Mouse (Mus musculus) liver (tissue): ENCODE measurements around the gene Cd207.
A peak's percentile ranks its signal among the peaks of the same experiment; 100 is the strongest.

Experiments used
- DNase-seq: peaks from one replicate; pipeline ENCODE4 v3.0.0-alpha.2; 2020; ENCODE audit warnings: mixed read lengths

The Cd207 gene

GRCm38 (mm10) chr6:83677757-83678156, at the start of gene Cd207:
TSS of gene Cd207 (minus strand) at chr6:83677857.
- no peak for DNase-seq

GRCm38 (mm10) chr6:83727178-83727577, 49.5 kb upstream of the Cd207 start:
- DNase-seq = no peak

DNA sequence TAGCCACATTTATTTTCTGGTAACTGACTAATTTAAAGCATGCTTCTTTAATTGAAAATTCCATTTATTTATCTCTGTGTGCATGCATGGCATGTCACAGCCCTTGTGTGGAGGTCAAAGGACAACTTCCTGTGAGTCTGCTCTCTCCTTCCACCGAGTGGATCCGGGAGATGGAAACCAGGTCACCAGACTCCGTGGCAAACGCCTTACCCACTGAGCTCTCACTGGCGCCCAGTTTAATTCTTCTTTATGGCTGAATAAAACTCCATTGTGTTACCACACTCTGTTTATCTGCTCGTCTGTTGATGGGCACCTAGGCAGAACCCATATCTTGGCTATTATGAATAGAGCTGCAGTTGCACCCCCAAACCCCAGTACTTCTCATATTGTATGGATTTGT, 44.9 kb upstream of the Cd207 start:
- DNase-seq = no peak

DNA sequence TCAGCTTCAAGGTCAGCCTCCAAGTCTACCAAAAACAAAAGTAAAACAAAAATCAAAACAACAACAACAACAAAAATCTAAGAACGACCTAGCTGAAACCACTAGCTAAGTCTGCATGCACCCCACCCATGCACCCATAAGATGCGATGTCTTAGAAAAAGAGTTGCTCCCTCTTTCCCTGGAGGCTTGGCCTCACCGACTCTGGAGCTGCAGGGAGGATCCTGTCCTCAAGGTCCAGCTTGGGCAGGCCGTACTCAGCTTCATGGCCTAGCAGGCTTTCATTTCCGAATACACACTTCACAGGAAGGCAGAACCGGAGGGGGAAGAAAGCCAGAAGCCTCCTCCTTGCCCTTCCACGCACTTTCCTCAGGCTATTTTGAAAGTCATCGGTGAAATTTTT, 39.4 kb upstream of the Cd207 start:
- DNase-seq = no peak

DNA sequence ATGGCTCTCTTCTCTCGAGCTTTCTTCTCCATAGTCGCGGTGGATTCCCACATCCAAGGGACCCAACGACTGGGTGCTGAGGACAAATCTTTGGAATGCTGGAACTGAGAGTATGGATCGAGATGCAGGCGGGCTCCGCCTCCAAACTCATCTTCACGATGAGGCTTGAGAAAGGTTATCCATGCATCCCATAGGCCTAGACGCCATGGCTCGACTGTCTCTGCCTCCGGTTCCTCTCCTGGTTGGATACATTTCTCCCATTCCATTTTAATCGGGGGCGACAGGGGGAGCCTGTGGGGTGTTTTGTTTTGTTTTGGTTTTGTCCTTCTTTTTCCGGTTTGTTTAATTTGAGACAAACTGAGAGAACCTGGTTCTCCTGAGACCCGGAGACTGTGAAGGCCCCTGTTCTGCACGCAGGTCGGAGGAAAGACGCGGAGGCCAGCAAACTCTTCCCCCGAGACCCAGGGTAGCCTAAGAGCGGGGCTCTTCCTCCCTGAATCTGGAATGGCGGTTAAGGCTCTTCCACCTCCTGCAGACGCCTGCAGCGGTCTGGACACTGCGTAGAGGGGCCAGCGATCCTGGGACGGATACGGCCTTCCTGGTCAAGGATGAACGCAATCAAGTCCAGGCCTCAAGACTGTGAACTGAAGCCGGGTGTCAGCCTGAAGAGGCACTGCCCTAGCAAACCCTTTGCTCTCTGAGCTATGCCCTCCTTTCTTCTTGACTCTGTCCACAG, 38.0 kb upstream of the Cd207 start:
- no peak for DNase-seq

DNA sequence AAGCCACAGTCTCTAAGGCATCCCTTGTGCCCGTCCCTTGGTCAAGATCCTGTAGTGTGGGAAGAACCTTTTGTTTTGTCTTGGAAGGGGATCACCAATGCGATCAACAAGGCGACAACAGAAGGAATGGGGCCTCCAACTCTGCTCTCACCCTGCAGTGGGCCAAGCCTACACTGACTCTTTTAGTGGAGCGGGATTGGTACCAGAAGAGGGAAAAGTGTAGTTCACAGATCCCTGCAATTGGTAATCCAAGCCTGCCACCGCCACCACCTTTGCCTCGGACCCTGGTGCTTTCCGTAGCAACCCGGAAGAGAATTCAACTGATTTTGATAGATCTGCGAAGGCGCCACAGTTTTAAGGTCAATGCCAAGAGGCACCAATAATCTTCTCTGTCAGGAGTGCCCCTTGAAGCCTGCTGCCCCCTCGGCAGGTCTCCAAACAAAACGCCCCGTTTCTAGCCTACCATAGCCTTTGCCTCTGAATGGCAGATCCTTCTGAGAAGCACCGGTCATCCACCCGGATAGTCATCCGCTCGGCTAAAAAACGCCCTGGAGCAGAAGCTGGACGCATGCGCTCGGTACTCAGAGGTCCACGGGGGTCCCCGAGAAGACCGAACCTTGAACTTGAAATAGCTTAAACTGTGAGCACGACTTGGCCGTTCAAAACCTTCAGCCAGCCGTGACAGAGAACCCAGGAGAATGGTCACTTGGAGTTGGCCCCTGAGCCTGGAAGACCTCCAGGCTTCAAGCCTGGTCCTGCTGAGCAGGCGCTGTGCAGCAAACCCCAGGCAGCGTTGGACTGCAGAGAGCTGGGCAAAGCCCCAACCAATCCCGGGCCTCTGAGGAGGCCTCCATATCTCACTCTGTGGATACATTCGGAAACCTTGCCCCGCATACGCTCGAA, 36.8 kb upstream of the Cd207 start:
- DNase-seq = peak; percentile 15

- no peak for DNase-seq
Observed at GRCm38 (mm10) chr6:83713271-83714136, 35.8 kb upstream of the Cd207 start.

DNA sequence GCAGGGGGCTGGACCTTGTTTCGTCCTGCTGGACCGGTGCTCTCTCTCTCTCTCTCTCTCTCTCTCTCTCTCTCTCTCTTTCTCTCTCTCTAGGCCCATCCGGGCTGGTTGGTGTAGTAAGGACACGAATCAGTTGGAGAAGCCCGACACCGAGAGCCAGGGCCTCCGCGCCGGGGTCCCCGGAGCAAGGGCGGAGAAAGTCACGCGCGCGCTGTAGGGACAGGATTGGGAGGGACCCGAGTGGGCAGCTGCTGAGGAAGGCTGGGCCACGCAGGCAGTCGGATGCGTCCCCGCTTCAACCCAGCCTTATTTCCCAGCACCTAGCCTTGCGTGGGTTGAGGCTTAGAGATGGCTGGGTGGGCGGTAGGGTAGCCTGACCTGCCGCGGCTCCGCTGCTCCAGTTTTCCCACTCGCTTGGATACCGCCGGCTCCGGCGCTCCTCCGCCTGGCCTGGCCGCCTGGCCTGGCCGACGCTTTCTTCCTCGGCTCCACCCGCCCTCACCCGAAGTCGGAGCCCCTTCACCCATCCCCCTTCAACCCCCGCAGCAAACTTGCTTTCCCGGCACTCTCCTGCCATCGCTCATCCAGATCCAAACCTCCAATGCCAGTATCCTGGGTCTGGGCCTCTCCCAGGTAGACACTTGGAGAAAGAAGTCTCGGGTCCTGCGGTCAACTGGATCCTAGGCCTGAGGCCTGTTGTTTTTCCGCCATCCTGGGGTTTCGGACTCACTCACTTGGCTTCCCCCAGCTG, 34.2 kb upstream of the Cd207 start:
- DNase-seq = no peak

DNA sequence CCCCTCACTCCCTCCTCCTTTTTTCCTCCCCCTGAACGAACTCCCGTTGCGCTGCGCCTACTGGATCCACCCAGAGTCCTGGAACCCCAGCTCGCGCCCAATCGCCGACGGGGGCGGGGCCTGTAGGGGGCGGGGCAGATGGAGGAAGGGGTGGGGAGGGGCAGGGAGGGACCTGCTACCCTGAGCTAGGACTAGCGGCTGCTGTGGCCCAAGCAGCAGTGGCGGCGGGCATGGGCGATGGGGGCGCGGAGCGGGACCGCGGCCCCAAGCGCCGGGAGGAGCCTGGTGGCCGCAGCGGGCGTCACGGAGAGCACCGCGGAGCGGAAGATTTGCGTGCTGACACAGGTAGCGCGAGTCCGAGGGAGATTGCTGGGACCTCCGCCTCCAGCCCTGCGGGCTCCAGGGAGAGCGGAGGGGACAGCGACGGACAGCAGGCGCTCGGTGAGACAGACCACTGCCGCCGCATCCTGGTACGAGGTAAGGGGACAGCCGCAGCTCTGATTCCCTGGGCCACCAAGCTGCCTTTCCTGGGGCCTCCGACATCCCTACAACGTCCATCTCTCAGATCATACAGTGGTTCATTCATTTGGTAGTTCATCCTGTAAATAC, 33.5 kb upstream of the Cd207 start, which contains the start of gene Vax2:
Gene Vax2 (plus strand): TSS at position 198 of the 609 bp plus-strand sequence.
- DNase-seq = peak; percentile 85

DNA sequence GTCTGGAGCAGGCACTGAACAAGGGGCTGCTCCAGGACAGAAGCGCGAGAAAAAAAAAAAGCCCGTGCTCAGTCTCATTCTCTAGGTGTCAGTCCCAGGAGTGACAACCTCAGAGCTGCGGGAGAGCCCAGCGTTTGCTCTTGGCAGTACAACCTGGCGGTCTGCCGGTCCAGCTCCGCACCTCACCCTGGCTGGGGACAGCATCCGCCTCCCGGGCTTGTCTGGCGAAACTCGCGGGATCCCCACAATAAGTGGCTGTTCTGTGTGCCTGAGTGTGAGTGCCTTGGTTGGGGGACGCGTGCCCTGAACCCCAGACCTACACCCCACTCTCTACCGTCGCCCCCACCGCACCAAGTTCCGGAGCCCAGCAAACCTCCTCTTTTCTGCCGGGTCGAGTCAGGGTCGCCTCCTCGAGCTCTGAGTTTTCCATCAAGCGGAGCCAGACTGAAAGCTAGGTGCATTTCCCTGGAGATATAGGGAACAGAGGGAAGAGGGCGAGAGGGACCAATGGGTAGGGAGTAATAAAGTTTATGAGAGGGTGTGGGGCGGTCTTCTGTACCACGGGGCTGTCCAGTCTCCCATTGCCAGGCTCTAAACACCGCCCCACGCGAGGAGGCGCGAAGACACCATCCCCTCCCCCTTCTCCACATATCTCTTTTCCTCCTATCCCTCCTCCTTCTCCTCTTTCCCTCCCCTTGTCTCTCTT, 32.9 kb upstream of the Cd207 start:
- DNase-seq = no peak

DNA sequence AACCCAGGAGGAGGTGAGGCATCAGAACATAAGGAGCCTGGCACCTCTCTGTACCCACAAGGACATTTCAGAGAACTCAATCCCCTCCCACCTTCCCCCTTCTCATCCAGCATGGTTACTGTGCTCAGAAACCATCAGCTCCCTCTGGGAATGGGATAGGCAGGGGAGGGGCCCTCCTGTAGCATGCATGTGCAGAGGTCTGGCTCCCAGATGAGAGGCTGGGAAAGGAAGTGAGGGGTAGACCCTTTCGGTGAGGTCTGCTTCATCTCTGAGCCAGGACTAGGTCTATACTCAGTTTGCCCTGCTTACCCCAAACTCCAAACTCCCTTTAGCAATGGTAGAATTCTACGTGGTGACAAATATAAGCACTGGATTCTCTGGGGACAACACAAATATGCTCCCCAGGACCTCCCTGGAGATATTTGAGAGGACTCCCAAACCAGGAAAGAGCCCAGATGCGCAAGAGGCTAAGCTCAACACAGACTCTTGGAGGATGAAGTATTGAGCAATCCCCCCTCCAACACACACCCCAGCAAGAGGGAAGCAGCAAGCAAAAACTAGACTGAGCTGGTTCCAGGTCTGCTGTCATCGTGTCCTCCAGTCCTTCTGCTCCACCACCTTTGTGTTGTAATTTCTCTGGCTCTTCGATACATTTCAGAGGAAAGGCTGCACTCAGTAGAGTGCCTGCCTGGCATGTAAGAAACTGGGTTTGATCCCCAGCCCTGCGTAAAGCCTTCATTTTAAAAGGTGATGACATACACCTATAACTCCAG, 30.3 kb upstream of the Cd207 start:
- no peak for DNase-seq

DNA sequence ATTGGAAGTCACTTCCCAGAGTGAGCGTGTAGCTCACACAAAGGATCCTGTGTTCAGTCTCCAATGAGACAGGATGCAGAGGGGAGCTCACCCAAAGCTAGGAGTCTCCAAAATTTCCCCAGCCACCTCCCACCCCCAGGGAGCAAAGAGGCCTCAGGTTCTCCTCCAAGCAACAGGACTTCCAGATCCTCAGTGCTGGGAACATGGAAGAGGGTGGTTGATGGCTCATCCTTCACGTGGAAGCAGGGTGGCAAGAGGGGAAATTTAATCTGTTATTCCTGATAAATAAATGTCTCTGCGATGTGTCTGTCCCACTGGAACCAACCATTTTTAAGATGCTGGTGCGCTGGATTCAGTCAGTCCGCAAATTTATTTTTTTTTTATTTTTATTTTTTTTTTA, 27.0 kb upstream of the Cd207 start:
- DNase-seq = no peak

DNA sequence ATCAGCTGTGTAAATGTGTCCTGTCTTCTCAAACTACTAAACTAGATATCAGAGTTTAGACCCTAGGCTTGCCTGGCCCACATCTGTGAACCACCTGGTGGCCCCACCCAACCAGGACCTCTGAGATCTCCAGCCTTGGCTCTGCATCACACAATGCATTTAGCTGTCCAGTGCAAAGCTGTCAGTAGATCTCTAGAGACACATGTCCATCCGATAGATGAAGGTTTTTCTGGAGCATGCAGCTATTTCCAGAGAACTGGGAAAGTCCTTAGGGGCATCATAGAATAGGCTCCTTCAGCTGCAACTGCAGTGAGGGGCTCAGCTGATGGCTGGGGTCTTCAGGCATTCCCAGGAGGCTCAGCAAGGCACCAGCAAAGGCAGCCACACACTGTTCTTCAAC, 26.6 kb upstream of the Cd207 start:
- DNase-seq = no peak

- DNase-seq = no peak
Observed at GRCm38 (mm10) chr6:83703722-83704078, 26.0 kb upstream of the Cd207 start.

DNA sequence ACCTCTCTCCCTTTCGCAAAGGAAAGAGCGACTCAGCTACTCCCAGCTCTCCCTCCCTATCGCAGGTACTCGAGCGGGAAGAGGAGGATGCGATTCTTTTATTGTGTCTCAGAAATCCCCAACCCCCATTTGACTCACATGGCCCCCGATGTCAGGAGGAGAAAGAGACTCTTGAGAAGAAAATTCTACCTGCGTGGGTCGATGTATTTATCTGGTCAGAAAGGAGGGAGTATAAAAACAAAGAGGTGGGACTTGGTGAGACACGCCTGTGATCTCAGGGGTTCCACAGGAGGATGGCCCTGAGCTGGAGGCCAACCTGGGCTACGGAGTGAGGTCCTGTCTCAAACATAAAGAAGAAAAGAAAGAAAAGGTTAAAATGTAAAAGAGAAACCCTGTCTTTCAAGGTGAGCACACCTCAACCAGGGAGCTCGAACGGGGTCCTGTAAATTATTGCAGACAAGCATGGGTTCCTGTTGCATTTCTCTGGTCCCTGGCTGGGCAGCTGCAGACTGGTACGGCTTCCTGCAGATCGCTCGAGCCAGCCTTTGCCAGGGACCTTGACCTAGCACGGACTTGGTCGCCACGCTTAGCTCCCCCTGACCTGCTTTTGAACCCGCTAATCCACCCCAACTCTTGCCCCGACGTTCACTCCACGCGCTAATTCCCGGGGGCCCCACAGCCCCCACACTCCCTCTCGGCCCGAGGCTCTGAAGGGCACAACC, 25.5 kb upstream of the Cd207 start:
- no peak for DNase-seq

GRCm38 (mm10) chr6:83702146-83702999, 24.7 kb upstream of the Cd207 start:
- no peak for DNase-seq

DNA sequence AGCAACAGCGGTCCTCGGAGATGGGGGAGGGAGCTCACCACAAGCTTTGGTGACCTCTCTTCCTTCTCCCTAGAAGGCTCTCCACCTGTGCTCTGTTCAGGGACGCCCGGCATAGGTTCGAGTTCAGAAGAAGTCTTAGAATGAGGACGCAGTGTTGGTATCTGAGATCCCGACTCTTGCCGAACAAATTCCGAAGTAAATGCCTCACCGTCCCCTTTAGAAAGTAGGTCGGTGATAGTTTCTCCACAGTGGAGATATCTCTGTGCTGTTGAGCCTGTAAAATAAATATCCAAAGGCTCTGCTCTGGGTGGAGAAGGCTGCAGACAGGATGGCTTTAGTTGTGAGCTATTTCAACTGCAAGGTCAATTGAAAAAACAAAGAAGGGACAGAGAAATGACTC, 23.3 kb upstream of the Cd207 start:
- DNase-seq = no peak

- DNase-seq = no peak
Observed at GRCm38 (mm10) chr6:83699971-83700370, 22.3 kb upstream of the Cd207 start.

DNA sequence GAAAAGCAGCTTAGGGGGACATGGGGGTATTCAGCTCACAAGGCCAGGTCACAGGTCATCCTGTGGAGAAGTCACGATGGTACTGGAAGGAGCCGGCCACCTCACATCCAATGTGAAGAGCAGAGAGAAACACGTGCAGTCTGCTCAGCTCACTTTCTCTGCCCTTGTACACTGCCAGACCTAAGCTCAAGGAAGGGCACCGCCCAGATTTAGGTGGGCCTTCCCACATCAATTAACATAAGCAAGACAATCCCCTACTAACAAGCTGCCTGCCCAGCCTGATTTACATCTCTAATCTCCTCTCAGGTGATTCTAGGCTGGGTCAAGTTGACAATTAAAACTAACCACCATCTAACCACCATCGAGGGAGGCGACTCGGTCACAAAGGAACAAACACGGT, 20.3 kb upstream of the Cd207 start:
- no peak for DNase-seq
